Mouse (Mus musculus) E14TG2a.4 (cell line): Measurements from ENCODE around the gene Idh1.

ENCODE experiments used
- CTCF ChIP-seq: conservative IDR thresholded peaks from 2 replicates; pipeline ENCODE4 v1.5.1; 2014; ENCODE audit warnings: low read length
- NANOG ChIP-seq: IDR thresholded peaks from 2 replicates; pipeline ENCODE4 v1.6.1; 2014; ENCODE audit warnings: borderline replicate concordance, low read length, mixed read lengths

DNA sequence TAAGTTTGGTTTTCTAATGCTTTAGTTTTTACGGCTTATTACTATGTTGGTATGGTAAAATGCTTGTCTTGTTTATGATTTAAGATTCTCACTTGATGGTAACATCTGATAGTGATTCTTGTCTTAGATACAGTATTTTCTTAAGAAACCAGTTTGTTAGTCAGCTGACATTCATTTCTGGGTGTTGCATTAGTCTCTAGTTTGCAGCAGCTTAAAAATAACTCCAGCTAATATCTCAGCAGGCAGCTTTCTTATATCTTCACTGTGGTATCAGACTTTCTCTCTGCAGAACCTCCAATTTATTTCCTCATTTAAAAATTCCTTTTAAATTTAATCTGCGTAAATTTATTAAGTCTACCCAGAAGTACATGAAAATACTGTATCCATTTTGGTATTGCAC is 37.4 kb upstream of the Idh1 start:
- no peak for TF ChIP-seq CTCF
- no peak for TF ChIP-seq NANOG
